Mouse (Mus musculus): Measurements from ENCODE around the gene Crct1.
A peak's percentile ranks its signal among the peaks of the same experiment; 100 is the strongest.

Gene Crct1

GRCm38 (mm10) chr3:93015460-93016104 is at the start of gene Crct1:
TSS of gene Crct1 (minus strand) at chr3:93015687.
- DNase-seq, result no peak

GRCm38 (mm10) chr3:93052826-93053474 is 37.5 kb upstream of the Crct1 start:
- DNase-seq, result peak in 1 of 2 experiments; percentile 5

GRCm38 (mm10) chr3:93050182-93050581 is 34.7 kb upstream of the Crct1 start:
- DNase-seq, result no peak

- peak in 1 of 2 experiments; percentile 24 for DNase-seq
Measured at GRCm38 (mm10) chr3:93031450-93031849, 16.0 kb upstream of the Crct1 start.

GRCm38 (mm10) chr3:93025486-93025885 is 10.0 kb upstream of the Crct1 start:
- no peak for DNase-seq

- no peak for DNase-seq
Measured at GRCm38 (mm10) chr3:93023411-93024184, 8.1 kb upstream of the Crct1 start.

- DNase-seq, result no peak
Measured at GRCm38 (mm10) chr3:93021171-93021570, 5.7 kb upstream of the Crct1 start.

GRCm38 (mm10) chr3:93018960-93019359 is 3.5 kb upstream of the Crct1 start, which contains the start of gene Lce1m:
TSS of gene Lce1m (minus strand) at chr3:93019060.
- DNase-seq, result no peak

- DNase-seq, result no peak
Measured at GRCm38 (mm10) chr3:93014871-93015270, 616 bp downstream of the Crct1 start.

- peak; percentile 24 to 40 for DNase-seq
Measured at GRCm38 (mm10) chr3:93014378-93014801, 1.1 kb downstream of the Crct1 start.

GRCm38 (mm10) chr3:93002843-93003242 is 12.6 kb downstream of the Crct1 start:
- DNase-seq, result no peak

GRCm38 (mm10) chr3:93000621-93001020 is 14.9 kb downstream of the Crct1 start:
- DNase-seq, result no peak

- peak; percentile 75 to 80 for DNase-seq
Measured at GRCm38 (mm10) chr3:92998691-92999090, 16.8 kb downstream of the Crct1 start.

- DNase-seq, result no peak
Measured at GRCm38 (mm10) chr3:92991926-92992325, 23.6 kb downstream of the Crct1 start, which contains the start of gene Lce3f. TSS of gene Lce3f (plus strand) at chr3:92992226.

- no peak for DNase-seq
Measured at GRCm38 (mm10) chr3:92978484-92978883, 37.0 kb downstream of the Crct1 start.

- DNase-seq, result no peak
Measured at GRCm38 (mm10) chr3:92966761-92967160, 48.7 kb downstream of the Crct1 start, which contains the start of gene Lce3e. TSS of gene Lce3e (plus strand) at chr3:92967061.
